Mouse (Mus musculus) monocyte, adult 5-6 weeks (primary cell): Measurements from ENCODE around the gene 4930558K02Rik. TPM values are rescaled to one million over a fixed set of nuclear protein-coding genes. Genes with fewer than 3 reads are reported as not detected.

Source experiments
- ATAC-seq: fragments of 153-309, 156-312 bp; replicated peaks from 2 replicates; pipeline ENCODE4 v1.8.0; 2017; ENCODE audit warnings: mild to moderate bottlenecking; ENCODE audit not compliant: low TSS enrichment, insufficient number of reproducible peaks, severe bottlenecking, poor library complexity, low FRiP score
- total RNA-seq: library from RNA; stranded (forward); fragments of 200-1000, 200-491, 200-594 nt; gene quantifications from 3 replicates; pipeline ENCODE4 v1.2.3, GENCODE M21; 2017

4930558K02Rik gene
- total RNA-seq, 1 experiment from 2014 or later: not detected

DNA sequence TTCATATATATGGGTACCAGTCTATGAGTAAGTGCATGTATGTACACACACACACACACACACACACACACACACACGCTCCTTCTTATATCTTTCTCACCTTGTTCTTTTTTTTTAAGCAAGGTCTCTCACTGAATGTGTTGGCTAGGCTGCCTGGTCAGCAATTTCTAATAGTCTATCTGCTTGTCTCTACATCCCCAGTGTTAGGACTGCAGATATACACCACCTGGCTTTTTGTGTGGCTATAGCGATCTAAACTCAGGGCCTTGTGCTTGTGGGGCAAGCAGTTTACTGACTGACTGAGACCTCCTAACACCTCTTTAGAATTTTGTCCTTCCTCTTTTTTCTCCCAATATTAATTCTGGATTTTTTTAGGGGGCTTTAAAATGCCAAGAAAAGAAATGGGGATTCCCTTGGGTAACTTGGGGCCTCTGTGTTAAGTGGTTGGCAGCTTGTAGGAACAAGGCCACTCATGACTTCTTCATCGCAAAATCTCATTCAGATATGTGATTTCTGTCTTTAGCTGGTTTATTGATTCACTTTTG lies 61.4 kb downstream of the 4930558K02Rik start:
- ATAC-seq: no peak

DNA sequence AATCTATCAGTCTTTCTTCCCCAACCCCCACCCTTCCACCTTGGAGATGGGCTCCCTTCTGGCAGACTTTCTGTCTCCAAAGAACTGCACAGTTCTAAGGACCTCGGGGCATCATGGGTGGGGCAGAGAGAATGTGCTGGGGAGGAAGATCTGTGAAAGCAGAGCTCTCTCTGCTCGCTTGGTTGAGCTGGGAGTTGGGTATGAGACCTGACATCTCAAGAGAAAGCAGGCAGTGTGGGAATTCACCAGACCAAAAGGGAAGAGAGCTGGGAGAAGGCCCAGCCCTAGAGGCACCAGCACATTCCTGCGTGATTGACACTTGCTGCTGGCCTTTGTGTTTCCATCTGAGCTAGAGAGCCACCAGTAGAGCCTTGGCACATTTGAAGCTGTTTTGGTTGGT lies 63.4 kb downstream of the 4930558K02Rik start:
- no peak for ATAC-seq

DNA sequence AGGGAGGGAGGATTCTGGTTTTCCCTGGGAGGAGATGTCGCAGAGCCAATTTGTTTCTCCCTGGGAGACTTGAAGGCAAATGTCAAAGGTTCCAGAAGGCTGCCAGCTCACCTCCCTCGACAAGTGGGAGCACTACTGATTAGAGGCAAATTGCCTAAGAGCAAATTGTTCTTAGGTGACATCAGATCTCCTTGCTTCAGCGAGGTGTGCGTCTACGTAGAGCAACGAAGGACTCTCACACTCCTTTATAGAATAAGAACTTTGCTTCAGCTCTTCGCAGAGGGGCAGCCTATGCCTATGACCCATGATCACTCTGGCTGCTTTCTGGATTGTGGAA lies 65.8 kb downstream of the 4930558K02Rik start:
- ATAC-seq: no peak

DNA sequence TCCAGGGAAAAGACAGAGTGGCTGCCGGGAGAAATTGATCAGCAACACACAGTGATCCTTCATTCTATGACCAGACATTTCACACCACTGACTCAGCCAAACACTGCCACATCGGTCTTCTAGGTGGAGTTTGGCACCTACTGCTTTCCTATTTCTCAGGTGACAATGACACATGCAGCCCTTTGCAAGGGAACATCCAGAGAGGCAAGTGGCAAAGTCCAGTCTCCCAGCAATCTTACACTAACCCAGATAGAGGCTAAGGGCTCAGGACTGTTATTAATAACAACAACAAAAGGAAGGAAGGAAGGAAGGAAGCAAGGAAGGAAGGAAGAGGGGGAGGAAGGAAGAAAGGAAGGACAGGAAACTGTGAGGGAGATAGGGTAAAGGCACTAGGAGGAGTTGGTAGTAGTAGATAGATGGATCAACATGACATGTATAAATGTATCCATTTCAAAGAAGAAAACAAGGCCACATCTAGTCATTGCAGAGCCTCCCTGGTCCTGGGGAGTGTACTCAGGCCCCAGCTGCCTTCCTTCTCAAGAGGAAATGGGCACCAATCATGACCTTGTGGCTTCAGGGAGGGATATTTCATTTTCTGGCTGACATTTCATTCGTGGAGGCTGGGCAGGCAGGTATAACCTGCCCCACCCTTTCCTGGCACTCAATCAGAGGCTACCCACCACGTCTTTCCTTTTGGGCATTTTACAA lies 66.3 kb downstream of the 4930558K02Rik start:
- ATAC-seq: no peak

DNA sequence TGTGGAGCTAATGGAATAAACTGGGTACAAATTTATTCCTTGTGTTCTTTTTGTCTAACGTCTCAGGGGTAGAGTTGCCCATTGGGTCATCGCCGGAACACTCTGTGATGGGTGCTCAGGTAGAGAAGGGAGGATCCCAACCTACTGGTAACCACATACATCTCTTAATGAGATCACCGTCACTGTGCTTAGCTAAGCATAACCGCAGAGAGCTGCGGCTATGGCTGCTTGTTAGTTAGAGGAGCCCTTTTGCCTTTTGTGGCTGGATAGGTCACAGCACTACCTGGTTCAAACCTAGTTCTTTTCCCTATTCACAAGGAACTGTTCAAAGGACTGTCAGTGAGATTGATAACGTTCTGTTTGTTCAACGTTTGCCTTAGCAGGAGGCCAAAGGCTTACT lies 70.4 kb downstream of the 4930558K02Rik start:
- ATAC-seq: no peak

DNA sequence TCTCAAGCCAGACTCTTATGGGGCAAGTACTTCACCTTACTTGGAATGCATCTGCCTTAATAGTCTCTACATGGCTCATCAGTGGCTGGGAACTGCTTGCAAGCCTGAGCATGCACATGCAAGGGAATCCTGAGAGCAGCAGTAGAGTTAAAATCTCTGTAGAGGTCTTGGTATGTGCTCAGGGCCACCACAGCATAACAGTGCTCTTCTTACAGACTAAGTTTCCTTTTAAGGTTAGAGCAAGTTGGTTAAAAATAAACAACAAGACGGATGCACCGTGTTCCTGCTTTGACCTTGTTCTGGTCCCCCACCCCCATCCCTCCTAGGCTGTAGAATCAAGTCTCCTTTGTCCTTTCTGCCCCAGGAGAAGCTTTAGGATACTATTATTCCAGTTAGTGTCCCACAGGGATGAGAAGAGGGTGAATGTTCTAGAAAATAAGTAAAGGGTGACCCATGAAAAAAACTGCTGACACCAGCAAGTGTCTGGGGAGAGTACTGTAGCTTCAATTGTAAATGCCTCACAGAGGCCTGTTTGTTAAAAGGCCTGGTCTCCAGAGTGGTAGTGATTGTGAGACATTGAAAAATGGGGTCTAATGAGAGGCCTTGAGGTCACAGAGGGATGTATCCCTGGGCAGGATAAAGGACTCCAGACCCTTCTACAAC lies 71.5 kb downstream of the 4930558K02Rik start:
- ATAC-seq: no peak

DNA sequence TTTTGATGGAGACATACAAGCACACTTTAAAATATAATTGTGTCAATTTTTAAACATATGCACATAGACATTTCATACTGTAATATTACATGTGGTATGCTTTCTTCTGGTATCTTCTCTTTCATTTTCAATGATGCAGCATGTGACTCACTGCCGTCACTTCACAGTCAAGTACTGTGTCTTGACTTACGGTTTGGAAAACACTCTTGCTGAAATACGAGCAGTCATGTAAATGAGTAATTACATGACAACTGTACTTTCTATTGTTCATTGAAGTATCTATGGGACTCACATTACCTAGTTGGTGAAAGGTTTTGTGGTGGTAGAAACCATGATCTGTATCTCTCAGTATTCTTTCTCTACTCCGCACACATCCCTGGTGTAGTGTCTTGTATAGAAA lies 72.3 kb downstream of the 4930558K02Rik start:
- ATAC-seq: no peak

DNA sequence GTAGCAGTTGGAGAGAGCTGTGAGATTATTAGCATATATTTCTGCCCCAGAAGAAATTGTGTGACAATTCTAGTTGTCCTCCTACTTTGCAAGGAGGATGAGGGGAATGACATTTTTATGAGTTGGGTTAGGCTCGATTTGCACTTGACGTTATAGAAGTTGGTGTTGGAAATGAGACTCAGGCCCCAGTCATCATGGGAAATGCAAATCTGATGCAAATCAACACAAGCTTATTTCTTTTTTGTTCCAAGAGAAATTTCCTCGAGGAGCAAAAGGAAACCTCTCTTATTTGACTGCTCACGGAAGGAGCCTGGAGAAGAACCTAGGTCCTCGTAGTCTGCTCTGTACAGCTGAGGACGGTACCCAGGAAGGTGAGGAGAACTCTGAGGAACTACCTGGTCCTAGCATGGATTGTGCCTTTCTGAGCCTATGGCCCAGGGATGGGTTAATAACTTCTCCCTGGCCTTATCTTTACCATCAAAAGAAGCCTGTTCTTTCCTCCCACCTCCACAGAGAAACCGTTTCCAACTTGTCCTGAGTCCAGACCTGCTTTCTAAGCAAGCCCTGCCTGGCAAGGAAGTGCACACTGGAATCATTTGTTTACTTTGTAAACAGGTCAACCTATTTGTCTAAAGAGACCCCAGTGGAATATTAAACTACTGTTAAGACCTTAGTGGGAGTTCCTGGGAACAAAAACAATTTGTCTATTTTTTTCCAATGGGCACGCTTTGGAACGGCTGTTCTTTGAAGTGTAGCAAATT lies 76.6 kb downstream of the 4930558K02Rik start:
- ATAC-seq: no peak

DNA sequence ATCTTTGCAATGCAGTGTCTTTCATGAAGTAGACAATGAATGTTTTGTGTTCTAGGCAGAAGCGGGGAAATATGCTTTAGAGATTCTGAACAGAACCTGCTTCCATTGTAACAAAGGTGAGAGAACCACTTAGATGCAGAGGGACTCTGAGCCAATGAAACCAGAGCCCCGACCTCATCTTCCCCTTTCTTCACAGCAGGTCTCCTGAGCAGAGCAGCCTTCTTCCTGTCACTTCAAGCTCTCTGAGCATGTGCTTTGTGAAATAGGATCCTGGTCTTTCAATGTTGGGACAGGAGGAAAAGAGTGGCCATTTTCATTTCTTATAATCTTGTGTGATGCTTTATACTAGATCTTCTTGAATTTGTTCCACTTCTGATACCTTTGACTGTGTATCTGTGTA lies 79.3 kb downstream of the 4930558K02Rik start:
- no peak for ATAC-seq

DNA sequence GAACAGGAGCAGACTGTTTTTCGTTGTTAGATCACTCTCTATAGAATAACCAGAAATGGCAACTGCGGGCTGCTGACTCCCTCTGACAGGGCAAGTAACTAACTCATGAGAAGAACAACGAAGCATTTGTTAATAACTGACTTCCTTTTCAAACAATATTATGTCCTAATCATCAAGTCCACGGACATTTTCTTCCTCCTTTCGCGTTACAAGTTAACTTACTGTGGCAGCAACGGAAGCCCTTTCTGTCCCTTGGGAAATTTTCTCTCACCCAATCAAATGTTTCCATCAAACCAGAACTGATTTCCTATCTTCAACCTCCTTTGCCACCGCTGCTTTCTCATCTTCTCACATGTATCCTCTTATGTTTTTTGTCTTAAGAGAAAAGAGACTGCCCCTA lies 82.2 kb downstream of the 4930558K02Rik start:
- peak; percentile 24; the same call in 1 of the 2 replicates for ATAC-seq

DNA sequence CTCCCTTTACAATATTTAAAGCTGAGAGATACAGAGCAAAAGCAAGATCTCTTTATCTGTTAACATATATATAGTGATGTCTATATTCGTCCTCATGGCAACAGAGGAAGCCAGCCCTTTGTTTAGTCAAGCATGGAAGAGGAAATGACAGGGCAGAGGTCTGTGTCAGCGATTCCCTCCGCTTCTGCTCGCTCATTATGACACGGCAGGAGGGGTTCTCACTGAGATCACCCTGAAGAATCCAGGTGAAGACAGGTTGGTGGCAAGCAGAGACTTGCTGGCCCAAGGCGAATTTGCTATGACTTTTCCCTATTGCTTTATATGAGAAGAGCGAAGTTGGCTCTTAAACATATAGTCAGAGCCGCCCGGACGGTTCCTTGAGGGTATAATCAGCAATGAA lies 83.3 kb downstream of the 4930558K02Rik start:
- peak; percentile 57 for ATAC-seq

DNA sequence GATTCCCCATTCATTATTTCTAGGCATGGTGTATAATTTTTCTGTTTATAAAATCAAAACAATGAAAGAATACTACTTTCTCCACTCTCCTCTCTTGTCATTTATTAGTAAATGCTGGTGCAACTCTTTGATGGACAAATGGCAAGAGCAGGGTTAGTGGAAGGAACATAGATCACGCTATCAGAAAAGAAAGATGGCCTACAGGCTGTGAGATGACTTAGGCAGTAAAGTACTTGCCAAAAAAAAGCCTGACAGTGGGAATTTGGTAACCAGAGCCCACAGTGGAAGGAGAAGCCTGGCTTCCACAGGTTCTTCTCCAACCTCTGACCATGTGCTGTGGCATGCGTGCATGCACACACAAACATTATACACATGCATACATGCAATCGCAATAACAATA lies 84.4 kb downstream of the 4930558K02Rik start:
- ATAC-seq: no peak

DNA sequence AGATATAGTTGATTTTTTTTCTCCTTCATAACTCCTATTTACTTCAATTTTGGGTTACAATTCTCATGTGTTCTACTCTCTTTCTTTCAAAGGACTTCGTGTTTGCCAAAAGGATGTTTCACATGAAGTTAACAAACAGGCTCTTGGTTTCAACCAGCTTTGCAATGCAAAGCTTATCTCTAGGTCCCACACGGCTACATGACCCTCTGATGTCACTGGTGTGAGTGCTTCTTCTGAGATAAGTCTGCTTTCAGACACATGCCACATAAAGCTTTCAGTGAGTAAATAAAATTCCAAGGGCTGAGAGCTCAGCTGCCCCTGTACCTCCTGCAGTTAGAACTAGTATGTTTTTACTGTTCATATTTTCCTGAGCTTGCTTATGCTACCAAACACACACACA lies 84.9 kb downstream of the 4930558K02Rik start:
- ATAC-seq: no peak

DNA sequence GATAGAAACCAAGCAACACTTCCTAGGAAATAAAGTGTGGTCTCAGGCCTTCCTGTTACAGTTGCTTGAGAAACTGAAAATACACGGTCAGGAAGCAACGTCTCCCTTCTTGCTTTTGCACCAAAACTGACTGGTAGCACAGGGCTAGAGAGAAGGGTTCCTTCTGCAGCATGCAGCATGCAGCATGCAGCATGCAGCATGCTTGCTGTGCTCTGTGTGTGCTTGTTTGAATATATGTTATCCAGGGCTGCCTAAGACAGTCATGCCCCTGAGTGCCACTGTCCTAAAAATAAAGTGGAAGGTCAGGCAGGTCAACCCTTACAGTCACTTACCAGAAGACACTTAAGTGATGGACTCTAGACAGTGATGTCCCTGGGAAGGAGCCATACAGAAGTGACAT lies 85.3 kb downstream of the 4930558K02Rik start:
- 0 out of 2 replicates have a peak, but pooled peaks have one; percentile 15 for ATAC-seq

Other genes starting within 250 kb of the 4930558K02Rik start
- 161 to 263 TPM (median 164 TPM) in 3 replicates for gene Fasl, start 191.1 kb downstream of the 4930558K02Rik start, total RNA-seq
- 123 to 163 TPM (median 160 TPM) in 3 replicates for gene Suco, start 103.0 kb downstream of the 4930558K02Rik start, total RNA-seq
- gene Pigc, start 10.4 kb downstream of the 4930558K02Rik start, total RNA-seq: 24.8 to 30.8 TPM (median 27.2 TPM) in 3 replicates